Mouse (Mus musculus): Measurements from ENCODE around the gene Cckar.

- TF ChIP-seq CTCF (IDR thresholded peaks at IDR 0.05) = no peak
- no peak for TF ChIP-seq EP300 (IDR thresholded peaks at IDR 0.05)
Measured at GRCm38 (mm10) chr5:53688326-53688725, 19.2 kb downstream of the Cckar start.

Data from lung, postnatal 0 days (tissue).